Mouse (Mus musculus) layer of hippocampus, adult 18-20 months (tissue): ENCODE measurements around the gene E4f1. TPM values are rescaled to one million over a fixed set of nuclear protein-coding genes. Genes with fewer than 3 reads are reported as not detected.

Experiments used
- DNase-seq, 2 experiments: peaks; one replicate each; pipeline ENCODE4 v3.0.0; 2022; ENCODE audit warnings: low spot score in 2 of 2
- total RNA-seq, 2 experiments: library from RNA; stranded (reverse); gene quantifications; 2 replicates each; pipeline ENCODE4 v1.2.3; 2021

The E4f1 gene
- total RNA-seq, 2 experiments from 2014 or later = 32.3 to 37.9 TPM

- no peak for DNase-seq
These were observed 47.0 kb downstream of the E4f1 start for GRCm38 (mm10) chr17:24423114-24423513.

GRCm38 (mm10) chr17:24416051-24416652 lies 54.0 kb downstream of the E4f1 start:
- no peak for DNase-seq

- DNase-seq = no peak
These were observed 55.1 kb downstream of the E4f1 start for GRCm38 (mm10) chr17:24415011-24415410.

- peak; percentile 91 to 95 for DNase-seq
These were observed 55.7 kb downstream of the E4f1 start, which contains the start of gene Rnps1 for GRCm38 (mm10) chr17:24414230-24414976. Gene Rnps1, plus strand, starts transcription at chr17:24414565.

- no peak for DNase-seq
These were observed 56.4 kb downstream of the E4f1 start for GRCm38 (mm10) chr17:24413557-24414211.

- DNase-seq = no peak
These were observed 62.9 kb downstream of the E4f1 start for GRCm38 (mm10) chr17:24407116-24407803.

GRCm38 (mm10) chr17:24402371-24402770 lies 67.7 kb downstream of the E4f1 start:
- peak in 1 of 2 experiments; percentile 63 for DNase-seq

- DNase-seq = no peak
These were observed 75.7 kb downstream of the E4f1 start for GRCm38 (mm10) chr17:24394456-24394855.

Other genes with a start within 250 kb of the E4f1 start
- 1 to 10 TPM; 7.3 to 8.5 TPM for gene Tedc2, start 249.5 kb downstream of the E4f1 start, total RNA-seq
- gene Ccnf, start 218.8 kb downstream of the E4f1 start, total RNA-seq = 1 to 10 TPM; 4.8 to 5.0 TPM
- gene Abca17, start 119.2 kb downstream of the E4f1 start, total RNA-seq = under 1 TPM; 0.51 to 0.92 TPM
- 10 to 100 TPM; 59.2 to 61.4 TPM for gene Abca3, start 118.4 kb downstream of the E4f1 start, total RNA-seq
- 100 to 1,000 TPM; 123 to 124 TPM for gene Rnps1, start 55.7 kb downstream of the E4f1 start, total RNA-seq
- 10 to 100 TPM; 27.3 to 34.2 TPM for gene Eci1, start 43.7 kb downstream of the E4f1 start, total RNA-seq
- gene Dnase1l2, start 27.2 kb downstream of the E4f1 start, total RNA-seq = 10 to 100 TPM in 1 of 2 experiments, 1 to 10 TPM in 1; 9.6 to 11.4 TPM
- 10 to 100 TPM; 61.6 to 64.6 TPM for gene Pgp, start 79 bp upstream of the E4f1 start, total RNA-seq
- 1 to 10 TPM; 2.0 to 2.8 TPM for gene Bricd5, start 3.6 kb upstream of the E4f1 start, total RNA-seq
- gene Mlst8, start 8.8 kb upstream of the E4f1 start, total RNA-seq = 10 to 100 TPM; 42.5 to 42.9 TPM
- gene Caskin1, start 18.3 kb upstream of the E4f1 start, total RNA-seq = 100 to 1,000 TPM; 153 to 157 TPM
- 10 to 100 TPM; 79.3 to 84.6 TPM for gene Traf7, start 57.6 kb upstream of the E4f1 start, total RNA-seq
- gene Rab26, start 63.9 kb upstream of the E4f1 start, total RNA-seq = 10 to 100 TPM; 69.7 to 75.6 TPM
- 10 to 100 TPM; 78.8 to 80.0 TPM for gene Pkd1, start 79.5 kb upstream of the E4f1 start, total RNA-seq
- gene Tsc2, start 162.3 kb upstream of the E4f1 start, total RNA-seq = 100 to 1,000 TPM; 182 to 189 TPM
- gene Nthl1, start 162.4 kb upstream of the E4f1 start, total RNA-seq = 1 to 10 TPM; 4.9 to 6.1 TPM
- 10 to 100 TPM; 39.7 to 41.0 TPM for gene Slc9a3r2, start 180.0 kb upstream of the E4f1 start, total RNA-seq
- 1 to 10 TPM; 1.3 to 2.0 TPM for gene Npw, start 188.1 kb upstream of the E4f1 start, total RNA-seq
- 10 to 100 TPM; 39.6 to 42.8 TPM for gene Zfp598, start 199.4 kb upstream of the E4f1 start, total RNA-seq
- 100 to 1,000 TPM; 159 to 169 TPM for gene Syngr3, start 219.6 kb upstream of the E4f1 start, total RNA-seq
- 10 to 100 TPM; 18.8 to 23.1 TPM for gene Gfer, start 225.8 kb upstream of the E4f1 start, total RNA-seq
- gene Noxo1, start 225.9 kb upstream of the E4f1 start, total RNA-seq = 1 to 10 TPM; 3.2 to 3.7 TPM
- gene Tbl3, start 237.3 kb upstream of the E4f1 start, total RNA-seq = 10 to 100 TPM; 31.7 to 32.5 TPM
- gene Rnf151, start 247.8 kb upstream of the E4f1 start, total RNA-seq = under 1 TPM in 1 of 2 experiments, not detected in 1; 0.27 TPM
- gene Rps2, start 247.8 kb upstream of the E4f1 start, total RNA-seq = 100 to 1,000 TPM; 318 to 320 TPM